Mouse (Mus musculus) T-helper 1 cell (primary cell): ENCODE data around the gene Spdye4b.
"Not testable (repeated sequence)": the region's sequence is repeated elsewhere in the genome, so short reads cannot be mapped to it uniquely, and the experiment has no call there.

ENCODE experiments used
- in situ Hi-C: fragments of 300-600 bp; cut with MboI, MseI; formaldehyde crosslinking; loops from one replicate; pipeline ENCODE4 v1.15.1; 2025; ENCODE audit warnings: high pct_unique_total_duplicates

Gene Spdye4b

DNA sequence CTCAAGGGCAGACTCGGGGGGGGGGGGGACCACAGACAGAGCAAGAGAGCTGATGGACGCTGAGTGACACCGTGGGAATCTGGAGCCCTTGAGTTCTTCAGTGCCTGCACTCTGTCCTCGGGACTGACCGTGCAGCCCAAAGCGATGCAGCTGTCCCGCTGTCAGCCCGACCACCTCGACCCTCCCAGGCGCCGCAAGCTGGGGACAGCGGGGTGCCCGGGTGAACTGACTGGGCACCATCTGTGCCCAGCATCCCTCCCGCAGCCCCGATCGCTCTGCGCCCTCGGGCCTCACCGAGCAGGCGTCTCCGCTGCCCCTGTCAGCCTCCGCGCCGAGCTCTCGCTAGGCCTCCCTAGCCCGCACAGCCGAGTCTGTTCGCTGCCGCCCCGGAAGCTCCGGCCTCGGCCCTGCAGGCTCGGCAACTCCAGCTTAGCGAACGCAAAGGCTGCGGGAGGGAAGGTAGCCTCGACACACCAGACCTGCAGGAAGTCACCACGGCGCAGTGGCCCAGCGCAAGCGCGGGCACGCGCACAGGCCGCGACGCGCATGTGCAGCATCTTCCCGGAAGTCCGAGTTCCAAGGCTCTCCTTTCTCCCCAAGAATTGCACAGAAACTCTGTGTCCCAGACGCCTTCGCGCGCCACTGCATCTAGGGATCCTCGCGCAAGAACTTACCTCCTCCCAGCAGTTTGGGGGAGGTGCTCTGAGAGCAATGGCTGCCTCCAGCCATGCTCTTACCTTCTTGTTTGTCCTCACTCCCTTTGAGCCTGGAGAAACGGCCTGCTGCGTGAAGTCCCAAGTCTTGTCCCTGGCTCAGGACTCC is at the start of gene Spdye4b, which contains the start of gene Rbak:
Spdye4b (plus strand) TSS at position 763 of the 822 bp plus-strand sequence.
Rbak (minus strand) TSS at position 521 of the 822 bp plus-strand sequence.
- in situ Hi-C loops, result loop anchor here (5.0 kb wide), 1 partner anchor 52 kb away; no protein-coding TSS in a partner anchor

DNA sequence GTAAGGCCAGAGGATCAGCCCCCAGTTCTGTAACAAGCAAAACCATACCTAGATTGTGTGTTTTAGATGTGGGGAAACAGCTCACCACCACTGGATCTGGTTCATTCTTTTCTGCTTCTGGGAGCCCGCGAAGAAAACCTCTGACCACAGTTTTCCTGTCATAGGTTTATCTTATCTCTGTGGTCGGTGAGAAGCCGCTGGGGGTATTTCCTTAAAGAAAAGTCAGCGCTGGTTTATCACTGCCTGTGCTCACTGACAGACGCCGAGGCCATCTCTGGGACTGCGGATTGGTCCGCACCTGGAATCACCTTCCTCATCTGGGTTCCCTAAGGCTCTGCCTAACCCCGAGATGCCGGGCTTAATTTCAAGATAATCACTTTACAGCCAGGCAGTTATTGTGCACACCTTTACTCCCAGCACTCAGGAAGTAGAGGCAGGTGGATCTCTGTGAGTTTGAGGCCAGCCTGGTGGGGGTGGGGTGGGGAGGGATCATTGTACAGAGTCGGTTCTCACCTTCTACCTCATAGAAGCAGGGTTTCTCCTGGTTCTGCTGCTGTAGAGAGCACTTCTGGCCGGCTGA is 47.8 kb upstream of the Spdye4b start:
- in situ Hi-C loops, result no loop called here

DNA sequence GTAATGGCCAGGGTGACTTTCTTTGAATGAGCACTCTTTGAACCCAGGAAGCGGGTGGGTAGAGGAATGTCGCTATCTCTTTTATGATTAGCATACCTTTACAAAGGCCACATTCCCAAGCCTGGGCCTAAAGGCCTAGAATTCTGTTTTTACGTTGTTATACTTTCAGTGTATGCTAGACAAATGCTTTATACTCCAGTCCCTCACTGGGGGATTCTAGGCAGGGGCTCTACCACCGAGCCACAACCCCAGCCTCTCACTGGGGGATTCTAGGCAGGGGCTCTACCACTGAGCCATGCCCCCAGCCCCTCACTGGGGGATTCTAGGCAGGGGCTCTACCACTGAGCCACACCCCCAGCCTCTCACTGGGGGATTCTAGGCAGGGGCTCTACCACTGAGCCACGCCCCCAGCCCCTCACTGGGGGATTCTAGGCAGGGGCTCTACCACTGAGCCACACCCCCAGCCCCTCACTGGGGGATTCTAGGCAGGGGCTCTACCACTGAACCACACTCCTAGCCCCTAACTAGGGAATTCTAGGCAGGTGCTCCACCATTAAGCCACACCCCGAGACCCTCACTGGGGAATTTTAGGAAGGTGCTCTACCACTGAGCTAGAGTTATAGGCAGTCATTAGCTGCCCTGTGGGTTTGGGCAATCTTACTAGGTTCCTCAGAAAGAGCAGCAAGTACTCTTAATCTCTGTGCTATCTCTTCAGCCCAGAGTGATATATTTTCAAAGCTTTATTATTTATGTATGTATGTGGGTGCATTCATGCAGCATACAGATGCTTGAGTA is 46.4 kb upstream of the Spdye4b start:
- in situ Hi-C loops, result not testable (repeated sequence)

DNA sequence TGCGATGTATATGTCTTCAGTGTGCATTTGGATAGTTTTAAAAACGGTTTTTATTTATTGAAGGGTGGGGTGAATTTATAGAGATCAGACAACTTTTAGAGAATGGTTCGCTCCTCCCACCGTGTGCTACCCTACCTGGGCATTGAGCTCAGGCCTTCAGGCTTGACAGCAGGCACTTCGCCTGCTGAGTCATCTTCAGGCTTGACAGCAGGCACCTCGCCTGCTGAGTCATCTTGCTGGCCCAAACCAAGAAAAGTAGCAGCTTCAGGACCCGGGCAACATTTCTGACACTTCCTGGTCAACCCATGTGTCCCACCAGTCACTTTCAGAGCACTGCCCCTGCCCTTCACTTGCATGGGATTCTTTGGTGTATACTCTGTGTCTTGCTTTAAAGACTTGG is 45.8 kb upstream of the Spdye4b start:
- in situ Hi-C loops, result no loop called here

DNA sequence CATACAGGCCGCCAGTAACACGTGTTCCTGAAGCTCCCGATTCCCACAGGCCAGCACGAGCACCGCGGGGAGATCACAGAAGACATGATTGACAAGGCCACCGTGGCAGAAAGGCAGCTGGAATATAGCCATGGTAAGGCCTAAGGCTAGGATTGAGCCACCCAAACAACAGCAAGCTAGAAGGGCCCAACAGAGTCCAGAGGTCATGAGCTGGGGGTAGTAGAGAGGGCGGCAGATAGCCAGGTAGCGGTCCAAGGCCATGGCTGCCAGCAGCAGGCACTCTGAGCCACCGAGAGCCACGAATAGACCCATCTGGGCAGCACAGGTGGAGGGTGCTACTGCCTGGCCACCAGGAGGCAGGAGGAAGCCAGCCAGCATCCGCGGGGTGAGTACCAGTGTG is 43.2 kb upstream of the Spdye4b start:
- in situ Hi-C loops, result no loop called here

DNA sequence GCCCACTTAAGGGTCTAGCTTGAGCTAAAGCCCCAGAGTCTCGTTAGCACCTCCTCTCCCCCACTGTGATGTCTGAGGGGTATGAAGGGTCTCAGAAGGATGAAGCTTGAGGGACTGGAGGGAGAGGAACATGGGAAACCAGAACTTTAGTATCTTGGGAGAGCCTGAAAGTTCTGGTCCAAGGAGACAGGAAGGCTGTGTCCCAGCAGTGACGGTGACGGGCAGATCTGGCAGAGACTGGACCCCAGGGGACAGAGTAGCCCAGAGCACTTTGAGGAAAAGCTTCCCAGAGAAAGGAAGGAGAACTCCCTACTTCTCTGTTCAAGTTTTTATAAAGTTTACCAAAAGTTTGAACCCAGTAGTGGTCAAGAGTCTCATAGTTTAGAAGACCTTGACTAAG is 33.3 kb upstream of the Spdye4b start, which contains the start of gene Olfr718-ps1:
Olfr718-ps1 (minus strand) TSS at position 101 of the 400 bp plus-strand sequence.
- in situ Hi-C loops, result no loop called here

DNA sequence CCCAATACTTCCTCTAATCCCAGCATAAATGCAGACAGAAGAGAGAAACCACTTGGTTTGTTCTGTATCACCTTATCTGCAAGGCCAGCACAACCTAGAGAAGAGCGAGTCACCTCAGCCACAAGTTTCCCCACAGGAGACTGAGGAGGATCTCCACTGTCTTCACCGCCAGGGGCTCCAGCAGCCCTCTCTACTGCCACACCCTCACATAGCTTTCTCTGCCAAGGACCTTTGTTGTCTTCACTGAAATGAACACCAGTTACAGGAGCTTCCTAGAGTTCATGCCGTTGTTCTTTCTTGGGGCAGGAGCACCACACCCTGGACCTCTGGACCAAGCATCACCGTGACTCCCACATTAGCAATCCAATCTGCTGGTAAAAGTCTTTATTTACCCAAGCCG is 32.2 kb upstream of the Spdye4b start:
- in situ Hi-C loops, result no loop called here

DNA sequence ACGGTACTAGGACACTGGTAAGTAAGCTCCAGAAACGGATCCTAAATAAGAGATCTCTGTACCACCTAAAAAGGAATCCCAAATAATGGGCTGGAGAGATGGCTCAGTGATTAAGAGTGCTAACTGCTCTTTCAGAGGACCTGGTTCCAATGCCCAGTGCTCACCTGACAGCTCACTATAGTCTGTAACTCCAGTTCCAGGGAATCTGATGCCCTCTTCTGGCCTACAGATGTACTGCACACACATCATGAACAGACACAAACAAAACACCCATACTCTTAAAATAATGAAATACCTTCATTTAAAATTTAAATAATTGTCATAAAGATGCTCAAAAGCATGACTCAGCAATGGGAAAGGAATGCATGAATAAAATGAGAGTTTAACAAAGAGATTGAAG is 31.3 kb upstream of the Spdye4b start:
- in situ Hi-C loops, result no loop called here

DNA sequence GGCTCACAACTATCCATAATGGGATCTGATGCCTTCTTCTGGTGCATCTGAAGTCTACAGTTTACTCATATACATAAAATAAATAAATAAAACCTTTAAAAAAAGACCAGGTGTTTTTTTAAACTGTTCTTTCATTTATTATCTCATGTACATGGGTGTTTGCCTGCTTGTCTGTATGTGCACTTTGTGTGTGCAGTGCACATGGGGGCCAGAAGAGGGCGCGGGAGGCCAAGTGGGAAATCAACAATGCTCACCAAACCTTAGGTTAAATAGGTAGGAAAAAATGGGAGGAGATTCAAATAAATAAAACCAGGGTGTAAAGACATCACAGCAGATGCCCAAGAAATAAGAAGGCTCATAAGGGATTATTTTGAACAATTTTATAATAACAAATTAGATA is 30.8 kb upstream of the Spdye4b start:
- in situ Hi-C loops, result no loop called here

DNA sequence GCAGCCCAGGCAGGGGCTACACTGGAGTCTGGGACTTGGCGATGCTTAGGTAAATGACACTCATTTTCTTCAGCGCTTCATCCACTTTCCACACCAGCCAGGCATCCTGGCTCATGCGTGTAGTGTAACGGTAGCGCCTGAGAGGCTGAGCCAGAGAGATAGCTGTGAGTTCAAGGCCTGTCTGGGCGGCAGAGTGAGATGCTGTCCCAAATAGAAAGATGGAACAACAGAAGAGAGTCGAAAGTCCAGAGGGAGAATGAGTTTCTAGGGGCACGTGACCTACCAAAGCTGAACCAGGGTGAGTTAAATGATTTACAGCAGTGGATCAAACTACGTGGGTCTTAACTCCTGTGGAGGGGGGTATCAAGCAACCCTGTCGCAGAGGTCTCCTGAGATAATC is 27.1 kb upstream of the Spdye4b start:
- in situ Hi-C loops, result no loop called here

DNA sequence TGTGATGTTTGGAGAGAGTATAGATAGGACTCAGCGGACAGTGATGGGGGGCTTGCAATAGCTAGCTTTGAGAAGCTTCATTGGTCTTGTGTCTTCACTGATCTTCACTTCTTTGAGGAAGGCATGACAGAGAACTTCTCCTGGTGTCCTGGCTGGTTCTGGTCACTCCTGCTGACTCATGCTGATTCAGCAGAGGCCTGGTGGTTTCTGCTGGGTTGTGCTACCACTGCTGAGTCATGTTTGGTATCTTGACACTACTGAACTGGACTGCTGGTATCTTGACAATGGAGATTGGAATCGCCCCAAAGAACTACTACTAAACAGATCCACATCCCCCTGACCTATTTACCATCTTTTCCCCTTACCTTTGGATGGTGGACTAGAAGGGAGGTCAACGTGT is 25.3 kb upstream of the Spdye4b start:
- in situ Hi-C loops, result no loop called here

DNA sequence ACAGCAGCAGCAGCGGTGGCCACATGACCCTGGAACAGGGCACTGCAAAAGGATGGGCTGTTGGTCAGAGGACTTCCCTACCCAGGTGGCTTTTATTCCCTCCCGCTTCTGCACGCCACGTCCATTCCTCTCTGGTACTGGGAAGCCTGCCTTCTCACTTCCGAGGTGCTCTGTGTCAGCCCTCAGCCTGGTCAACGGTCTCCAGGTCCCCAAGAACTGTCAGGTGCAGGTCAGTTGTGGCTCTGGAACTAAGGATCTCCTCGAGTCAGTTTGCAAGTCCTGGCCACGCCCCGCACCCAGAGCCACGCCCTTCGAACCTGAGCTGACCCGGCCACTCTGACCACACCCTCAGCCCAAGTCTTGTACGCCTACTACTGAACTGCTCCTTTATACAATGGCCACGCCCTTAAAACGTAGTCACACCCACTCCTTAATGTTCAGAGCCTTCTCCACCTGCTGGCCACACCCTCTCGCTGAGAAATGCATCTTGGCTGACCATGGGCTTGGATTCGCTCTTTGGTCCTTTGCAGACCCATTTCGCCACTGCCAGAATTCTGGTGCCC is 15.2 kb upstream of the Spdye4b start:
- in situ Hi-C loops, result no loop called here

DNA sequence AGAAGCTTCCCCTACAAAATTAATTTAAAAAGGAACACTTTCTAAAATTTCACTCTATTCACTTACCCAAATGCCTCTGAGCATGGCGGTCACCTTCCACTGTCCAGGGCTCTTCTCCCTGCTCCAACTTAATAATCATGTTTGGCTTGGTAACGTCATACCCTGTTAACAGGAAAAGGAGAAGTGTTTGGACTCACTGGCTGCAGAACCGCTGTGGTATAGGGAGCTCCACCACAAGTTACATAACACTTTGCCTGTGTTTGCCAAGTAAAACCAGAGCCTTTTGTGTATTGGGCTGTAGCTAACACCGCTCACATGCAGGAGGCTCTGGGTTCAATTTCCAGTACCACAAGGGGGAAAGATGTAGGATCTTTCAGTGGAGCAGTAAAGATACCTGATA is 4.8 kb upstream of the Spdye4b start:
- in situ Hi-C loops, result no loop called here

DNA sequence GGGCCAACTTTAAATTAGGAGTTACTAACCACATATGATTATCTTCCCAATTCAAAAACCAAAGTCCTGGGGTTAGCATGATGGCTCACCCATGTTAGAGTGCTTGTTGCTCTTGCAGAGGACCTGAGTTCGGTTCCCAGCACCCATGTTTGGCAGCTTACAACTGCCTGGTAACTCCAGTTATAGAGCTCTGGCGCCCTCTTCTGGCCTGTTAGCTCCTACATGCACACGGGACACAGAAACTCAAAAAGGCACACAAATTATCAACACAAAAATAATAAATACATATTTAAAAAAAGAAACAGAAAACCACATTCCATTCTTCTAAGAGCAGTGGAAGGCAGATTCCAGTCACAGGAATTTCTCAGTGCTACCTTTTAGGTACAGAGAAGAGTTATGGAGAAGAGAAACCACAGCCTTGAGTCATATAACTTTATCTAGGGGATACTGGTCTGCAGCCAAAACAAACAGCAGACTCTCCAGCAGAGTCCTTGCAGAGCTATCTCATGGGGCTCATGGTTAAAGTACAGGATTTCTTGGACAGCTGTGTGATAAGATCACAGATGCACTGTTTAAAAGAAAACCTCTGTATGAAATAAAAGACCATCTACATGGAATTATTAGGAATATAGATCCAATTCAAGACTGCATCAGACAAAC is 3.1 kb upstream of the Spdye4b start:
- in situ Hi-C loops, result no loop called here

DNA sequence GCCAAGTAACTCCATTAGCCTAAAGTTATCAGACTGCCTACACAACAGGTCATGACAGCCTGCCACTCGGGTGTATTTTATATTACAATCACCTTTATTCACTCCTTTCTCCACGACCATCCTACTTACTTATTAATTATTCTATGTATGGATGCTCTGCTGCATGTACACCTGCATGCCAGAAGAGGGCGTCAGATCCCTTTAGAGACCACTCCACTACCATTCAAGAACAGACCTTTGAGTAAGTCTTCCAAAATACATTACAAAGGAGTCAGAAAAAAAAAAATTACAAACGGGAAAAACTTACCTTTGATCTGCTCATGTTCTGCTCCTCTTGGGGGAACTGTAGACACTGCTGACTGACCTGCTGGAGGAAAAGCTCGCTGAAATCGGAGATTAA is 1.6 kb upstream of the Spdye4b start:
- in situ Hi-C loops, result no loop called here

DNA sequence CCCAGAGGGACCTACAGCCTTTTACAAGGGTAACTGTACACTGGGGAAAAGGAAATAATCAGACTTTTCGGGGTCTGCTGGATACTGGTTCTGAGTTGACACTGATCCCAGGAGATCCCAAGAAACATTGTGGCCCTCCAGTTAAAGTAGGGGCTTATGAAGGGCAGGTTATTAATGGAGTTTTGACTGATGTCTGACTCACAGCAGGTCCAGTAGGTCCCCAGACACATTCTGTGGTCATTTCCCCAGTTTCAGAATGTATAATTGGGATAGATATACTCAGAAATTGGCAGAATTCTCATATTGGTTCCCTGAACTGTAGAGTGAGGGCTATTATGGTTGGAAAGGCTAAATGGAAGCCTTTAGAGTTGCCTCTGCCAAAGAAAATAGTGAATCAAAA is 7.2 kb downstream of the Spdye4b start:
- in situ Hi-C loops, result not testable (repeated sequence)

DNA sequence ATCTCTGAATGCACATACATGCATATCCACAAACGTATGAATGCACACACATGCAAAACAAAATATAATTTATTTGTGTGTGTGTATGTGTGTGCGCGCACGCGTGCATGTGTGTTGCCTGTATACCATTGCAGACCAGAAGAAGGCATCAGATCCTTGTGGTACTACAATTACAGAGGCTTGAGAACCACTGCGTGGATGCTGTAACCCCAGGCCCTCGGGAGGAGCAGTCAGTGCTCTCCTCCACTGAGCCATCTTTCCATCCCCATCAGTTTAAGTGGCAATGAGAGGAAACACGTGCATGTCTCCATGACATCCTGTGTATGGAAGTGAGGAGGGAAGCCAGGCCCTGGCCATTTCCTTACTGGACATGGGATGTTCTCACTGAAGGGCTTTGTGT is 12.0 kb downstream of the Spdye4b start:
- in situ Hi-C loops, result no loop called here

DNA sequence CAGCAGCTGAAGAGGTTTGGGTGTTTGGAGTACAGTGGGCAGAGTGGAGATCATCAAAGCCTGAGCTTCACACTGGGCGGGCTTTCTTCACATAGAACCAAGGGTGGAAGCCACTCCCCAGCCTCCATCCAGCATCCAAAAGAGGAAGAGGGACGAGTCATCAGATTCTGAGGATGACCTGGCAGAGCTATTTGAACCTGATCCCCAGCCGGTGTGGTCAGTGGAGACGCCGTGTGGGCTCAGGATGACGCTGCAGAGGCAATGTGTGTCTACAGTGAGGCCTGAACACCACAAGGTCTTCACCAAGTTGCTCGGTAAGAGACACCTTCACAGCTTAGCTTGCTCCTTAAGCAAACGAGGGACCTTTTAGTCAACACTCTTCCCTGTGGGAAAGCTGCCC is 13.9 kb downstream of the Spdye4b start:
- in situ Hi-C loops, result not testable (repeated sequence)

DNA sequence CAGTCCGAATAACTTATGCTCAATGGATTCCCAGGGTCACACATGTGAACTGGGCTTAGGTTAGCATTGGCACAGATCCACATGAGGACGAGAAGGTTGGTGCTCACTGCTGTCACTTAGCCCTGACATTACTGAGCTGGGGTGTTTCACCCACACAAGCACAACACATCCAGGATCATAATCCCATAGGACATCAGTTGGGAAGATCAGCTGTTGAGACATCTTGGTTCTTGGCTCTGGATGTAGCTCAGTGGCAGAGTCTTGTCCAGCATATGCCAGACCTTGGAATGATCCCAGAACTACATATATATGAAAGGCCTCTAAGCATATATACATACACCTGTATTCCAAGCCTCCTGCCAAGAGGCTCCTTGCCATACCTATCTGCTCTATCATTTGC is 14.3 kb downstream of the Spdye4b start:
- in situ Hi-C loops, result no loop called here

DNA sequence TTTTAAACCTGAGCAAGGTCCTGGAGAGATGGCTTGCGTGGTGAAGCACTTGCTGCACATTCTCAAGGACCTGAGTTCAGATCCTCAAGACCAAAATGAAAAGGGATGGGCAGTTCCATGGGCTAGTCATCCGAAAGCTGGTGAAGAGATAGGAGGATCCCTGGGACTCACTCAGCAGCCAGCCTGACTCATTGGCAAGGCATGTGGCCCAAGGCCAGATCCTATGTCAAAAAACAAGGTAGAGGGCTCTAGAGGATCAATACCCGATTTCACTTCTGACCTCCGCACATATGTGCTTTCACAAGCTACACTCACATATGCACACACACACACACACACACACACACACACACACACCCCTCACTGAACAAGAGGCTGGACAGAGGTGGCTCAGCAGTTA is 15.7 kb downstream of the Spdye4b start:
- in situ Hi-C loops, result no loop called here

DNA sequence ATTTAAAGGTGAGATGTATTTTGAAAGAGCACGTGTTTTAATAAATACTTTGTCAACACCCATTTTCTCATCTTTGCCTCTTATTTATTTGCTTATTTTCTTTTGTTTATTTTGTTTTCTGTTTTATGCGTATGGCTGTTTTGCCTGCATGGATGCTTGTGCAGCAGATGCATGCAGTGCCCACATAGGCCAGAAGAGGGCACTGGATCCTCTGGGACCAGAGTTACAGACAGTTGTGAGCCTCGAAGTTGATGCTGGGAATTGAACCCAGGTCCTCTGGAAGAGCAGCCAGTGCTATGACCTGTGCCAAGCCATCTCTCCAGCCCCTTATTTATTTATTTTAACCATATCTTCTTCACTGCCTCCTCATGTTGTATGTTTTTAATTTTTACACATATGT is 24.2 kb downstream of the Spdye4b start:
- in situ Hi-C loops, result loop anchor here (10.0 kb wide), 1 partner anchor 720 kb away; no protein-coding TSS in a partner anchor
